In genomic region chr9:13910091-13910490, GRCm38 (mm10) we compare ENCODE assay signal across 16 mouse cellular contexts.
DNase-seq lines count a peak whose midpoint lies in the region; ATAC-seq and TF ChIP-seq lines count a peak whose summit lies in the region.
"Had no signal": no experiment of that assay in that cellular context is flagged by ENCODE, and none has a peak within 500 bp of the region (broad histone marks: within the 10 kb centered on the region; RNA-seq: fewer than 3 reads in every experiment).

No protein-coding gene starts in this region.

- DNase-seq in heart, postnatal 4 days, result peak; percentile 15
- DNase-seq in heart, postnatal 25 days (ENCODE audit: low spot score), result no peak
- DNase-seq in lung, postnatal 36 days, result peak; percentile 35
- DNase-seq in lung, postnatal 25 days (ENCODE audit: low spot score), result no peak
- DNase-seq in kidney, postnatal 0 days (ENCODE audit: low spot score), result peak; percentile 36
- DNase-seq in Muller cell, postnatal 12 days (ENCODE audit: inconsistent ontology term), result no peak
- DNase-seq: gastrocnemius, postnatal 14 days; thymus, postnatal 14 days had no signal

- H3K36me3 ChIP-seq in kidney, postnatal 0 days (ENCODE audit: insufficient read depth, low read length), result no peaks in the 10 kb centered on the region
- H3K36me3 ChIP-seq: heart, embryonic 15.5 days; limb, embryonic 15.5 days; lung, embryonic 15.5 days; midbrain, embryonic 12.5 days; neural tube, embryonic 13.5 days; stomach, embryonic 15.5 days had no signal

- 24% methylated on average over 2 of the region's 2 CpGs for WGBS in kidney, postnatal 0 days

- no peaks in the 10 kb centered on the region for H3K9me3 ChIP-seq in kidney, postnatal 0 days (replicated peaks; ENCODE audit: low read length)
- H3K9me3 ChIP-seq: heart, embryonic 15.5 days; limb, embryonic 15.5 days; lung, embryonic 15.5 days; midbrain, embryonic 12.5 days; neural tube, embryonic 13.5 days; stomach, embryonic 15.5 days had no signal

- H3K27ac ChIP-seq in kidney, postnatal 0 days, result no peak overlapping the region
- H3K27ac ChIP-seq: heart, embryonic 15.5 days; limb, embryonic 15.5 days; lung, embryonic 15.5 days; midbrain, embryonic 12.5 days; neural tube, embryonic 13.5 days; stomach, embryonic 15.5 days had no signal

- H3K4me2 ChIP-seq in kidney, postnatal 0 days (ENCODE audit: low read length), result no peak overlapping the region
- H3K4me2 ChIP-seq: heart, embryonic 15.5 days; hindbrain, embryonic 14.5 days; limb, embryonic 15.5 days; lung, embryonic 15.5 days; midbrain, embryonic 12.5 days; neural tube, embryonic 13.5 days; stomach, embryonic 15.5 days had no signal

- intact Hi-C loops in heart, postnatal 25 days (cut with DNase I), result no loop called here

- H3K27me3 ChIP-seq in kidney, postnatal 0 days (ENCODE audit: insufficient read depth, low read length), result no peaks in the 10 kb centered on the region
- H3K27me3 ChIP-seq: heart, embryonic 15.5 days; limb, embryonic 15.5 days; lung, embryonic 15.5 days; midbrain, embryonic 12.5 days; neural tube, embryonic 13.5 days; stomach, embryonic 15.5 days had no signal

- H3K9ac ChIP-seq in kidney, postnatal 0 days (ENCODE audit: low read depth, low read length), result no peak overlapping the region
- H3K9ac ChIP-seq: heart, embryonic 15.5 days; hindbrain, embryonic 14.5 days; limb, embryonic 15.5 days; lung, embryonic 15.5 days; midbrain, embryonic 12.5 days; neural tube, embryonic 13.5 days; stomach, embryonic 15.5 days had no signal

- no peak for TF ChIP-seq CTCF in kidney, postnatal 0 days (IDR thresholded peaks at IDR 0.05; ENCODE audit: low read depth)

- no peak; the same call in 1 of the 2 replicates for ATAC-seq in kidney, postnatal 0 days (replicated peaks; ENCODE audit: low FRiP score, low read depth)
- ATAC-seq in megakaryocyte-erythroid progenitor cell, adult 5-6 weeks (replicated peaks; ENCODE audit: low FRiP score, low TSS enrichment, poor library complexity, severe bottlenecking), result no peak

- no peak overlapping the region for H3K4me3 ChIP-seq in kidney, postnatal 0 days (replicated peaks; ENCODE audit: low read depth, low read length)
- H3K4me3 ChIP-seq: heart, embryonic 15.5 days; limb, embryonic 15.5 days; lung, embryonic 15.5 days; midbrain, embryonic 12.5 days; neural tube, embryonic 13.5 days; stomach, embryonic 15.5 days had no signal

- no peaks in the 10 kb centered on the region for H3K4me1 ChIP-seq in kidney, postnatal 0 days (replicated peaks; ENCODE audit: insufficient read depth, low read length)
- H3K4me1 ChIP-seq: heart, embryonic 15.5 days; limb, embryonic 15.5 days; midbrain, embryonic 12.5 days; stomach, embryonic 15.5 days had no signal

Comparison
In these comparisons a context has a peak if more than half of its experiments do, and no peak if none do; other contexts are left out.
1. DNase-seq: peak in heart, postnatal 4 days (single experiment), lung, postnatal 36 days (single experiment) and kidney, postnatal 0 days (single experiment); none in heart, postnatal 25 days (single experiment), lung, postnatal 25 days (single experiment) and Muller cell, postnatal 12 days (single experiment).